Mouse (Mus musculus) CH12.LX (cell line): Measurements from ENCODE around the gene Shisa8.

ENCODE experiments used
- CTCF ChIP-seq, 2 experiments: IDR thresholded peaks in 1 of 2; conservative IDR thresholded peaks in 1 of 2; 2 replicates each; pipeline ENCODE4 v1.5.1; 2011 to 2012; ENCODE audit warnings: low read depth in 2 of 2, low read length in 2 of 2, improper control_type of control experiment in 1 of 2, inconsistent platforms in 1 of 2, mild to moderate bottlenecking in 1 of 2, moderate library complexity in 1 of 2
- E2F4 ChIP-seq: IDR thresholded peaks from 2 replicates; pipeline ENCODE4 v1.6.1; 2011; ENCODE audit warnings: low read depth, low read length, improper control_type of control experiment; ENCODE audit not compliant: insufficient replicate concordance
- EP300 ChIP-seq: IDR thresholded peaks from 2 replicates; pipeline ENCODE4 v1.6.1; 2011; ENCODE audit warnings: low read length, improper control_type of control experiment
- GABPA ChIP-seq: IDR thresholded peaks from 2 replicates; pipeline ENCODE4 v1.6.1; 2012; ENCODE audit warnings: low read depth, low read length, improper control_type of control experiment, inconsistent platforms; ENCODE audit not compliant: insufficient replicate concordance
- HCFC1 ChIP-seq: IDR thresholded peaks from 2 replicates; pipeline ENCODE4 v1.6.1; 2012; ENCODE audit warnings: low read depth, mild to moderate bottlenecking, inconsistent platforms, low read length, improper control_type of control experiment
- JUND ChIP-seq: conservative IDR thresholded peaks from 2 replicates; pipeline ENCODE4 v1.6.1; 2011; ENCODE audit warnings: low read depth, low read length, improper control_type of control experiment
- MAX ChIP-seq: IDR thresholded peaks from 2 replicates; pipeline ENCODE4 v1.6.1; 2011; ENCODE audit warnings: low read length, improper control_type of control experiment
- MXI1 ChIP-seq: IDR thresholded peaks from 2 replicates; pipeline ENCODE4 v1.6.1; 2011; ENCODE audit warnings: mild to moderate bottlenecking, low read depth, low read length, improper control_type of control experiment
- POLR2A ChIP-seq: IDR thresholded peaks from 2 replicates; pipeline ENCODE4 v1.6.1; 2011; ENCODE audit warnings: low read depth, mild to moderate bottlenecking, improper control_type of control experiment, low read length
- RCOR1 ChIP-seq: conservative IDR thresholded peaks from 2 replicates; pipeline ENCODE4 v1.6.1; 2012; ENCODE audit warnings: low read depth, mild to moderate bottlenecking, inconsistent platforms, low read length, improper control_type of control experiment
- SMC3 ChIP-seq: IDR thresholded peaks from 2 replicates; pipeline ENCODE4 v1.6.1; 2011; ENCODE audit warnings: low read depth, low read length, improper control_type of control experiment
- TCF12 ChIP-seq: IDR thresholded peaks from 2 replicates; pipeline ENCODE4 v1.6.1; 2014; ENCODE audit warnings: low read depth, mild to moderate bottlenecking, inconsistent platforms, low read length, improper control_type of control experiment
- ZC3H11A ChIP-seq: IDR thresholded peaks from 2 replicates; pipeline ENCODE4 v1.6.1; 2012; ENCODE audit warnings: low read depth, mild to moderate bottlenecking, inconsistent platforms, low read length, improper control_type of control experiment
- ZNF384 ChIP-seq: IDR thresholded peaks from 2 replicates; pipeline ENCODE4 v1.6.1; 2012; ENCODE audit warnings: low read depth, low read length, improper control_type of control experiment, inconsistent platforms

DNA sequence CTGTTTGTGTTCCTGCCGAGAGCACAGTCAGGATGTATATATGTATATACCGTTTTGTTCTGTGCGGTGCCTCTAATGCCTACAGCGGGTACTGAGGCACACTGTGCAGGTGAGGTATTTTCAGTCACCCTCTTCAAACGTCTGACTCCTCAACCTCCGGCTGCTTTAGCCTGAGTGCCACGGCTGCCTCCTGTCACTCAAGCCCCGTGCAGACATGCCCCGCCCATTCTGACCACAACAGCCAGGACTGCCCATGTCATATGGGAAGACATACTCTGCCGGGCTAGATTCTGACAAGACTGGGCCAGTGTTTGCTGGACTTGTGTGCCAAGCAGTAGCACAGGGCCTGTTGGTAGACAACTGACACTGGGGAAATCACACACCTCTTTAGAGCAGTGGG, 23.0 kb upstream of the Shisa8 start:
- peak; percentile 13; the same call in 1 of the 2 replicates for TF ChIP-seq SMC3
- no peak for TF ChIP-seq CTCF (conservative IDR thresholded peaks at IDR 0.05 in 1 of 2, IDR thresholded peaks at IDR 0.05 in 1 of 2; ENCODE audit: low read depth in 2 of 2, low read length in 2 of 2)
- TF ChIP-seq ZNF384: no peak
- TF ChIP-seq GABPA: no peak
- TF ChIP-seq EP300: no peak
- no peak for TF ChIP-seq E2F4
- peak; percentile 61 for TF ChIP-seq POLR2A
- no peak for TF ChIP-seq HCFC1
- peak; percentile 48; the same call in 1 of the 2 replicates for TF ChIP-seq TCF12
- TF ChIP-seq RCOR1: no peak
- no peak for TF ChIP-seq ZC3H11A
- TF ChIP-seq MAX: no peak; the same call in 1 of the 2 replicates
- TF ChIP-seq MXI1: peak; percentile 47; the same call in 1 of the 2 replicates
- no peak for TF ChIP-seq JUND
